Mouse (Mus musculus): ENCODE results near the gene Fryl.

Fryl gene

DNA sequence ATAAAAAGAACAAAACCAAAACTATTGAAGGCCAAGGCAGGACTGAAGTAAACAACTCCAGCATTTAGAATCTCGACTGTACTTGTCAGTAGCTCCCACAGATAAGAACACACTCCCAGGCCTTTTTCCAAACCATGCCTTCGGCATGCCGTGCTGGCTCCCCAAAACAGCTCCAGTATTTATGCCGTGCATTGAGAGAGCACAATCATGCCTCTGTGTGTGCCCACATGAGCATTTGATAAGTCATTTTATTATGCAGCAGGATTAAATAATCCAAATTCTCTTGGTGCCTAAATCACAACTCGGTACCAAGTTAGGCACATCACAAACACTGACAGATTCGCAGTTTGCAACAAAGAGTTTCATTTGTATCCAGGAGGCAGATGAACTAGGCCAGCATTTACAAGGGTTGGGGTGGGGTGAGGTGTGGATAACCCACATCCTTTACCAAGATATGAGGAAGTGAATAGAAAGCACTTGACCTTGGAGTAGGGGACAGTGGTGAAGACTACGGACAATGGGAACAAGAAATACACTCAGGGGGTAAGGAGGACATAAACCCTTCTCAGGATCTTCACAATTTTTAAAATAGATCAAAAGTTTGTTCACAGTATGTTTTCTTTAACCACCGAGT, 50.3 kb downstream of the Fryl start:
- in situ Hi-C loops (cut with MboI; ENCODE audit: low pct_unique_long_range_greater_than_20kb in 1 of 2, low sequenced_read_pairs in 2 of 2, unreplicated experiment in 1 of 2) = no loop called here

DNA sequence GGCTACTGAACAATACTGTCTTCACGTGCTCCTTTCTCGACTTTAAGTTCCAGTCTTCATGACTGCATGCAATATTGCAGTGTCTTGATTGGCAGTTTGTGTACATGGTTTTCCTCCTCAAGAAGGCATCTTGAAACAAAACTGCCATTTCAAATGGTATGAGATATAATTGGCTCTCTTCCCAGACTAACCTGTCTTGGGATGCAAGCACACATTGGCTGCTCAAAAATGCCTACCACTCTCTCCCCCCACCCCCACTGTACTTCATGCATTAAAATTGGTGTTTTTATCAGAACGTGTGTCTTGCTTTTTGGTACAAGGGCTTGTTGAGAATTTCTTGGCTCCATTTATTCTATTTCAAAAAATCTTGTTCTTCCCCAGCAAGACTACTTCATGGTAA, 51.4 kb downstream of the Fryl start:
- in situ Hi-C loops (cut with MboI; ENCODE audit: low pct_unique_long_range_greater_than_20kb in 1 of 2, low sequenced_read_pairs in 2 of 2, unreplicated experiment in 1 of 2) = no loop called here

DNA sequence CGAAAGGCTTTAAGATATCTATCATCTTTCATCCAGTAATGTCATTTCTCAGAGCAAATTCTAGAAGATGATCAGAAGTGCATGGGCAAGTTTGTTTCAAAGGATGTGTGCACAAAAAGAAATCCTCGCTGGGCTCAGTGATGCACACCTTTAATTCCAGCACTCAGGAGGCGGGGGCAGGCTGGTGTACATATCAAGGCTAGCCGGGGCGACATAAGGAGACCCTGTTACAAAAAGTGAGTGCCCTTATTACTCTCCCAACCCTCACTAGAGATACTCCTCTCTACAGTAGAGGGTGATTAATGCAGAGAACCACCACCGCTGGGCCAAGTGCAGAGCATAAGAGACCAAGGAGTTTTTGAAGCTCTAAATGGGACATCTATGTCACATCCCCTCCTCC, 53.9 kb downstream of the Fryl start:
- in situ Hi-C loops (cut with MboI; ENCODE audit: low pct_unique_long_range_greater_than_20kb in 1 of 2, low sequenced_read_pairs in 2 of 2, unreplicated experiment in 1 of 2) = no loop called here

DNA sequence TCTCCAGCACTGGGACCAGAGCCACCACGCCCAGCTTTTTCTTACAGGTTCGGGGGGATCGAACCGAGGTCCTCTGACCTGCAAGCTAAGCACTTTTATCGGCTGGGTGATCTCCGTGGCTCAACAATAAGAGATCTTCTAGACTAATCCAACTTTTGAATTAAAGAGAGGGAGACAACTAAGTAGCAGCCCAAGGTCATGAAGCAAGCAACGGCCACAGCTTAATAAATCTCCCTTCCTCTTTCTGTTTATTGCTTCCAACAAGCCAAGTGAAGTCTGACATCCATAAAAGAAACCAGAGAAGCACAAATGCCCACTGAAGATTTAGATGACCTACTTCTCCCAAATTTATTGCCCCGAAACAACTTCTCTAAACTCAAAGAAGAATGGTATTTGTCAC, 54.3 kb downstream of the Fryl start:
- in situ Hi-C loops (cut with MboI; ENCODE audit: low pct_unique_long_range_greater_than_20kb in 1 of 2, low sequenced_read_pairs in 2 of 2, unreplicated experiment in 1 of 2) = no loop called here

DNA sequence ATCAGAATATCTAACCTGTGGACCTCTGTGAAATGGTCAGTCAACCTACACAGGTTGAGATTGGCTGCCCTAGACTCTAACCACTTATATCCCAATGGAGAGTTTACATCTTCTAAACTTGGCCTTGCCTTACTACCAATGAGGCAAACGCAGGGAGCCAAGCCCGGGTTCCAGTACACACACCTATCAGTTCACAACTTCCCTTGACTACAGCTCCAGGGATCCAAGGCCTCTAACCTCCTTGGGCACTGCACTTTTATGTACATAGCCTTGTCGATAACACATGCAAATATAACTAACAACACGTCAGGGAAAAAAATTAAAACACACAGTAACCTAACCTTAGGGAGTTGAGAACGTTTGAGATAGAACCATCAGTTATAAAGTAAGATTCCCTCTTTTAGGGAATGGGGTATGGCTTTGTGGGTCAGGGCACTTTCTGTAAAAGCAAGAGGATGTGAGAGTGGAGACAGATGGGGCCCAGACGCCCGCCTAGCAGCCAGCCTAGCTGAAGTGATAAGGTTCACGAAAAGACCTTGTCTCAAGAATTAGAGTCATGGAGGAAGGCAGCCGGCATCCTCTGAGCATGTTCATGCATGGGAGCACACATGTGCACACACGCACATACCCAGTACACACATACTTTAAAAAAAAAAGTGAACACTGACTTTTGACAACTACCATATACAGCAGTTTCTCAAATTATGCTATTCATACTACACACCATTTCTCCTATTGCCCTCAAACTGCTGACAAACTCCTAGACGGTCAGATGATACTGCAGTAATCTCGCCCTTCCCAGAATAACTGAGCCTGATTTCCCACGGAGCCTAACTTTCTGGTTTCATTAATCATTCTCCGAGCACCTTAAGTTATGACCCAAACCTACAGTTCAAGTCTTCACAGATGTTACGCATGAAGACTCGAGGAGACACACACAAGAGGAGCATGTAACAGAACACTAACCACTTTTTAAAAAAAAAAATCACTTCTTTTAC, 55.7 kb downstream of the Fryl start:
- in situ Hi-C loops (cut with MboI; ENCODE audit: low pct_unique_long_range_greater_than_20kb in 1 of 2, low sequenced_read_pairs in 2 of 2, unreplicated experiment in 1 of 2) = no loop called here

DNA sequence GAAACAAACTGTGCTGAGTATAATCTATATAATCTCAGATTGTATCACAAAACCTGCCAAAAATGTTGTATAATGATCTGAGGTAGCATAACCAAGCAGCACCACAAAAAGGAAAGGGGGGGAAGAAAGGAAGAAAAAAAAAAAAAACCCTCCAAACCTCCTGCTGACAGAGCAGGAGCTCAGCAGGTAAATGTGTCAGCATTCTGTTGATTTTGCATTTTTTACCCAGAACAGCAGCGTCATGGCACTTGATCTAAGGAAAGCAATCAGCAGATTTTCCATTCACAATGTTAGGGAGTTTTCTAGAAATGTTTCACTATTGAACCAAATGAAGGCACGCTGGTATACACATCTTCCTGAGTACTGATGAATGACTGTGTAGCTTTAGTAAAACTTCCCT, 56.8 kb downstream of the Fryl start:
- in situ Hi-C loops (cut with MboI; ENCODE audit: low pct_unique_long_range_greater_than_20kb in 1 of 2, low sequenced_read_pairs in 2 of 2, unreplicated experiment in 1 of 2) = loop anchor here (5.0 to 10.0 kb wide), 2 partner anchors 62 to 65 kb away; no protein-coding TSS in a partner anchor

DNA sequence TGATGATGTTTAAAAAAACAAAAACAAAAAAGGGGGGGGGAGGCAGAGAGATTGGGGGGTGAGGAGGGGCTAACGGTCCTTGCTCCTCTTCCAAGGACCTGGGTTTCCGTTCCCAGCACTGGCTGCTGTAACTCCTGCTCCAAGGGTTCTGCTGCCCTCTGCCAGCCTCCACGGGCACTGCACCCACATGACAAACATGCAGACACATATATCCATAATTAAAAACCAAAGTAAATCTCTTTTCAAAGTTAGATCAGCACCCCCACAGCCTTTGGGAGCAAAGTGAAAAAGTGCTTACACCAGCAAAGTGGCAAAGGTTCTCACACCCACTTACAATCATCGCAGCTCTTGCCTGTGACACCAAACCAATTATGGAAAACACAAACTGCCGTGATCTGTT, 57.7 kb downstream of the Fryl start:
- in situ Hi-C loops (cut with MboI; ENCODE audit: low pct_unique_long_range_greater_than_20kb in 1 of 2, low sequenced_read_pairs in 2 of 2, unreplicated experiment in 1 of 2) = loop anchor here (5.0 to 10.0 kb wide), 2 partner anchors 61 to 64 kb away; no protein-coding TSS in a partner anchor

DNA sequence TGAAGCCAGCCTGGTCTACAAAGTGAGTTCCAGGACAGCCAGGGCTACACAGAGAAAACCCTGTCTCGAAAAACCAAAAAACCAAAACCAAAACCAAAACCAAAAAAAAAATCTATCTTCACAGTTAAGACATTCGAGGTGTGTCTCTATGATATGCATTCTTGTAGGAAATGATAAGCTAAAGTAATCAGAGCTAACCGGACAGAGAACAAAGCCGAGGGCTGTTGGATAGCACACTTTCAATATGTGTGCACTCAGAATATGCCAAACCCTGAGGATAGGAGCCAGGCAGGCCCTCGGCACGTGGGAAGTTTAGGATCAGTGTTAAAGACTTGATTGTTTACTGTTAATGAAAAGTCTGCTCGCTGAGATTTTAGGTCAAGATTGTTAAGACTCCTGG, 58.6 kb downstream of the Fryl start:
- in situ Hi-C loops (cut with MboI; ENCODE audit: low pct_unique_long_range_greater_than_20kb in 1 of 2, low sequenced_read_pairs in 2 of 2, unreplicated experiment in 1 of 2) = loop anchor here (5.0 to 10.0 kb wide), 2 partner anchors 60 to 63 kb away; no protein-coding TSS in a partner anchor

DNA sequence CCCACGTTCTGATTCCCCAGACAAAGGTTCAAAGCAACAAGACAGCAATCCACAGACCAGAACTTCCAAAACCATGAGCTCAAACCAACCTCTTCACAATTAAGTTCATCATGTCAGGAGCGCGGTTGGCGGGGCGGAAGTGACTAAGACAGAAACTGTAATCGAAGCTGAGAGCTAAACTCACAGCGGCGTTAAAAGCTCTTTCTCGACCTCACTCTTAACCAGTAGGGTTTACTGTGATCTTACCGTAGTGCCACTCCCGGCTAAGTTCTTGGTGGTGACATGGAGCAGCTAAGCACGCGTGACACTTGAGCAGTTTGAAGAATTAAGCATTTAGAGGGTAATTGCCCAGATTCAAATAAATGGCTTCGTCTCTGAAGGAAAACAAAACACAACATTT, 61.7 kb downstream of the Fryl start:
- in situ Hi-C loops (cut with MboI; ENCODE audit: low pct_unique_long_range_greater_than_20kb in 1 of 2, low sequenced_read_pairs in 2 of 2, unreplicated experiment in 1 of 2) = loop anchor here (5.0 to 10.0 kb wide), 2 partner anchors 57 to 60 kb away; no protein-coding TSS in a partner anchor

DNA sequence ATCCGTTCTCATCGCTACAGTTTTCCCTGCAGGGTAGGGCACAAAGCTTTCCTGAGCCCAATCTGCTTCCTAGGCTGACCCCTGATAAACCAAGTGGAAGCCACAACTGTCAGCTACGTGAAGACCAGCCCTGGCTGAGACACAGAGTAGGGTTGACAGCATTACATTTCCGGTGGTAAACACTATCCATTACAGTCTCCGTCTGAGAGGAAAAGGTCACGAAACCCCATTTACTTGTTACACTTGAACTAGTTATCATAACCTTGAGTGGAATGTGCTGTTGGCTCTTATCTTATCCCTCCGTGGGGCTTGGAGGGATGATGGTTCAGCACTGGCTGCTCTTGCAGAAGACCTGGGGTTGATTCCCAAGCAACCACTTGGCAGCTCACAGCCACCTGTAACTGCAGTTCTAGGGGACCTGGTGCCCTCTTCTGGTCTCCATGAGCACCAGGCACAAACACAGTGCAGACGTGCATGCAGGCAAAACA, 62.3 kb downstream of the Fryl start:
- in situ Hi-C loops (cut with MboI; ENCODE audit: low pct_unique_long_range_greater_than_20kb in 1 of 2, low sequenced_read_pairs in 2 of 2, unreplicated experiment in 1 of 2) = loop anchor here in 1 of 2 experiments (10.0 kb wide), 1 partner anchor 59 kb away; no protein-coding TSS in a partner anchor

DNA sequence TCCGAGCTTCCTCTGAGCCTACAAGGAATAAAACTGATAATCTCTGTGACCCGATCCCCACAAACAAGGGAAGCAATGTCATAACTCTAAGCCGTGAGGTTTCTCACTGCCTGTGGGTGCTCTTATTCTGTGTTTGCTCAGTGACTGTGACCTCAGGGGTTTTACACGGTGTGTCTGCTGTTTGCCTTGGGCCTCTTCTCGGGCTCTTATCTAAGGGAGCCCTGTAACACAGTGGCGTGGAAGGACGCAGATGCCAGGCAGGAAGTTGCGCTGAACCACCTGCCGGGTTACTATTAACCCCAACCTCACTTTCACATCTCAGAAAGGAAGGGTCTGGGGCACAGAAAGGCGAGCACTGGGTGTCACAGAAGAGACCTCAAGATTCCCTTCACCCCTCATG, 62.8 kb downstream of the Fryl start:
- in situ Hi-C loops (cut with MboI; ENCODE audit: low pct_unique_long_range_greater_than_20kb in 1 of 2, low sequenced_read_pairs in 2 of 2, unreplicated experiment in 1 of 2) = loop anchor here in 1 of 2 experiments (10.0 kb wide), 1 partner anchor 59 kb away; no protein-coding TSS in a partner anchor

DNA sequence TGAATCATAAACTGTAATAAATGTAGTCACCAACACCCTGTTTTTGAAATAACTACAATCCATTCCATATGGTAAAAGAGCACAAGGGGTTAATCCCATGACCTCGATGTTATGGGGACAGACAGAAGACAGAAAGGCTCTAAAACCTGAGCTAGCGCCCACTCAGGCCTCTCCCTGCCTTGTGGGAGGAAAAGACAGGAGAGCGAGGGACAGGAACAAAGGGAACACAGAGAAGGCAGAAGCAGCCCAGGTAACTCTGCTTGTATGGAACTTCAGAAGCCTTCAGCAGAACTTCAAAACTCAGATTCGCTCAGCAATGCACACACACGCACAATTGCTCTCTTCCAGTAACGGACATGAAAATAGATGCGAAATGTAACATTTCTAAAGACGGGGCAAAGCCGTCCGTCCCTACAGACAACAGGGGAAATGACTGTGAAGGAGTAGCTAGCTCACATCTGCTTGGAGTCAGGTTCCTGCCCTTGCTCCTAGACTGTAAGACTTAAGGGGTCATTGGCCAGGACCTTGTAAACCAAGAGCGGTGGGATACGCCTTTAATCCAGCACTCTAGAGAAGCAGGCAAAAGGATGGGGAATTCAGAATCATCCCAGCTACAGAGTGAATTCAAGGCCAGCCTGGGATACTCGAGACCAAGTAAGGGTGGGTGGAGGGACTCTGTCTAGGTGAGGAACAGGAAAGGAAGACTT, 63.4 kb downstream of the Fryl start:
- in situ Hi-C loops (cut with MboI; ENCODE audit: low pct_unique_long_range_greater_than_20kb in 1 of 2, low sequenced_read_pairs in 2 of 2, unreplicated experiment in 1 of 2) = loop anchor here in 1 of 2 experiments (10.0 kb wide), 1 partner anchor 58 kb away; no protein-coding TSS in a partner anchor

DNA sequence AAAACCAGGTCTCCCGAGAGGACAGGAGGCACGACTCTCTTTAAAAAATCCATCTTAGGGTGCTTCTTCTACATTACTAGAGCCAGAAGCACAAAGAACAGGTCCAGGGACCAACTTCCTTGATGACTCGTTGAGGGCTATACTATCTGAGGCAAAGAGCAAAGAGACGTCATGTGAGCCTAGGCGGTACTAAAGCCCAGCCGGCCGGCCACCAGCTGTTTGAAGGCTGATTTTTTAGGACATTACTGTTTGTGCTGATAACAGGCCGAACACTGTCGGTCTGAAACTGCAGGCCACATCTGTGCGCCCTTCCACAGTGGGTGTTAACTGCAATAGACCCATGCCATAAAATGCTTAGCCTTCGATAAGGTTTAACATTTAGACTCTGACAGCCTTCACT, 64.7 kb downstream of the Fryl start:
- in situ Hi-C loops (cut with MboI; ENCODE audit: low pct_unique_long_range_greater_than_20kb in 1 of 2, low sequenced_read_pairs in 2 of 2, unreplicated experiment in 1 of 2) = loop anchor here in 1 of 2 experiments (10.0 kb wide), 1 partner anchor 57 kb away; no protein-coding TSS in a partner anchor

DNA sequence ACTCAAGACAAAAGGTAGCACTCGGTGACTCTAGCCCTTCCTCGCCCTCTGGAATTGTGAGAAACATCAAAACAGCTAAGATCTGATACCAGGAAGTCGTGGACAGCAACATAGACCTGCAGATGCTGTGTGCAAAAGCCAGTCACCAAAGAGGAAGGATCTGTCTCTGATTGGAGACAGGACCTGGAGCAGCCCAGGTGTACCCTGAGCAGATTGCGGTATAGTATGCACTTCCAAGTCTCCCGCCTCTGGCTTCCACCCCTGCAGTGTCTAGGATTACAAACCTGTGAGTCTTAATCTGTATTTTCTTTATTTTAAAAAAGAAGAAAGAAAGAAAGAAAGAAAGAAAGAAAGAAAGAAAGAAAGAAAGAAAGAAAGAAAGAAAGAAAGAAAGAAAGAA, 66.3 kb downstream of the Fryl start:
- in situ Hi-C loops (cut with MboI; ENCODE audit: low pct_unique_long_range_greater_than_20kb in 1 of 2, low sequenced_read_pairs in 2 of 2, unreplicated experiment in 1 of 2) = loop anchor here in 1 of 2 experiments (10.0 kb wide), 1 partner anchor 55 kb away; no protein-coding TSS in a partner anchor

DNA sequence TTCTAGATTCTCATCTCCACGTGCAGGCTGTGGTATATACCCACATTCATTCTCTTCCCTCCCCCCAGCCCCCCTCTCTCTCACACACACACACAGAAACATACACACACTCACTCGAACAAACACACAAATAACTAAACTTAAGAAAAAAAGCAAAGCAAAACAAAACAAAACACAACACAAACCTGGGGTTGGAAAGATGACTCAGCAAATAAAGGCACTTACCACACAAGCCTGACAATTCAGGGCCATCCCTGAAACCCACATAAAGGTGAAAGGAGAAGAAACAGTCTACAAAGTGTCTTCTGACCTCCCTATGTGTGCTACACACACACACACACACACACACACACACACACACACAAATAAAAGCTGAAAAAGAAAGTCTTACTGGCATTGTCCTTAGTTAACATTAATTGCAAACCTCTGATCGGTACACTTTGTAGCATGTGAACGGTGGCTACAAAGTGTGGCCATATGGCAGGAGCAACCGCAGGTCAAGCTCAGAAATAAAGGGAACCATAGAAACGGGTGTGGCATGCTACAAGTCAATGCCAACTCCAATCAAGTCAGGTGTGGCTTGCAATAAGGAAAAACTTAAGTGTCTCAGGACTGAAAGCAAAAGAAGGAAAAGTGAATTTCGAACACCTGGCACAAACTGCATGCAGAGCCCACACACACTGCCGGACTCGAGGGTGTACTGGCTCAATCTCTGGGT, 66.8 kb downstream of the Fryl start:
- in situ Hi-C loops (cut with MboI; ENCODE audit: low pct_unique_long_range_greater_than_20kb in 1 of 2, low sequenced_read_pairs in 2 of 2, unreplicated experiment in 1 of 2) = loop anchor here in 1 of 2 experiments (10.0 kb wide), 1 partner anchor 55 kb away; no protein-coding TSS in a partner anchor

DNA sequence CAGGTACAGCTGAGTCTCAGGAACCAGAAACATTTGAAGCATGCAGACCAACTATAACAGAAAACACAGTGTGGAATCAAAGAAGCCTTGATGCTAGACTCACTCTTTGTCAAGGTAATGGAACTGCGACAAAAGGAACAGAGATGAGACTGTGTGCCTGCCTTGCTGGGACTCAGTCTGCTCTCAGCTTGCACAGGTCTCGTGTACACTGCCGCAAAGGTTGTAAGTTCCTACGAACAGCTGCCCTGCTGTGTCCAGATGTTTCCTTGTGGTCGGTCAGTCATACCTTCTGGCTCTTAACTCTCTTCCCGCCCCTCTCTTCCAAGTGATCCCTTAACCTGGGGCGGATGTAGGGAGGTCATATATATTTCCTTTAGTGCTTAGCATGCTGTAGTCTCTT, 67.8 kb downstream of the Fryl start:
- in situ Hi-C loops (cut with MboI; ENCODE audit: low pct_unique_long_range_greater_than_20kb in 1 of 2, low sequenced_read_pairs in 2 of 2, unreplicated experiment in 1 of 2) = no loop called here

DNA sequence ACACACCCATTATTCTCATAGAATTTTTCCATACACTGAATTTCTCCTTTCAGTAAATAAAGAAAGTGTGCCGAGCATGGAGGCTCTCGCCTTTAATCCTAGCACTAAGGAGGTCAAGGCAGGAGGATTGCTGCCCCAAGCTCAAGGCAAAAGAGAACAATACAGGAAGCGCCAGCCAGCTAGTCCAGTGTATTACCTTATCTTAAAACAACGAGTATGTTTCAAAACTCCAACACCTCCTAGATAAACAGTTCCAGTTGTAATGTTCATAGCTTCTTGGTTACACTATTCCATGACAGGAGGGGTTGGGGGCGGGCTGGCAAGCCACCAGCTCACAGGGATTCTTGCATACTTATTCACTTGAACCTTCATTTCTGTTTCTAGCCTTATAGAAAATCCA, 68.3 kb downstream of the Fryl start:
- in situ Hi-C loops (cut with MboI; ENCODE audit: low pct_unique_long_range_greater_than_20kb in 1 of 2, low sequenced_read_pairs in 2 of 2, unreplicated experiment in 1 of 2) = no loop called here

DNA sequence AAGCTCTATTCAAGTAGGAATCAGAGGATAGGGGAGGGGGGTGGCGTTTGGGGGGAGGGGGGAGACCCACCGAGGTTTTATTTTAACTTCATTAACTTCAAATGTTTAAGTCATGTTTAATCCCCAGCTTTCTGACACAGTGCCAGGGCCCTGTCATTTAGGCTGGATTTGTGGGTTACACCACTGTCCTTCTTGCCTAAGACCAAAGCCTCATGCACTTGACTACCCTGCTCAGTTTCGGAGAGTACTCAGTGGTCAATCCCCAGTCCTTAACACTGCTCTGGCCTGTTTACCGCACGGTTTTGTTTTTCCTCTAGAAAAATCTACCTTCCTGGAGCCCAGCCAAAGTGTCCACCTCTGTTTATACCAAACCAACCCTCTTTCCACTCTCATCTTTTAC, 69.5 kb downstream of the Fryl start:
- in situ Hi-C loops (cut with MboI; ENCODE audit: low pct_unique_long_range_greater_than_20kb in 1 of 2, low sequenced_read_pairs in 2 of 2, unreplicated experiment in 1 of 2) = no loop called here

Data from mouse embryonic stem cell (cell line).